Mouse (Mus musculus): ENCODE measurements around the gene Ttll8.

The Ttll8 gene

GRCm38 (mm10) chr15:88859206-88859970 is 94.8 kb downstream of the Ttll8 start:
- no peak for DNase-seq

- DNase-seq, result no peak
Observed at GRCm38 (mm10) chr15:88858707-88859106, 95.5 kb downstream of the Ttll8 start.

GRCm38 (mm10) chr15:88858141-88858541 is 96.1 kb downstream of the Ttll8 start:
- no peak for DNase-seq

- DNase-seq, result no peak
Observed at GRCm38 (mm10) chr15:88857361-88857760, 96.9 kb downstream of the Ttll8 start.

- DNase-seq, result no peak
Observed at GRCm38 (mm10) chr15:88856613-88857012, 97.6 kb downstream of the Ttll8 start.

GRCm38 (mm10) chr15:88855896-88856417 is 98.3 kb downstream of the Ttll8 start:
- no peak for DNase-seq

GRCm38 (mm10) chr15:88854969-88855830 is 99.0 kb downstream of the Ttll8 start:
- DNase-seq, result no peak

GRCm38 (mm10) chr15:88854119-88854968 is 99.9 kb downstream of the Ttll8 start:
- no peak for DNase-seq

- no peak for DNase-seq
Observed at GRCm38 (mm10) chr15:88853106-88853505, 101.1 kb downstream of the Ttll8 start.

GRCm38 (mm10) chr15:88851507-88852149 is 102.6 kb downstream of the Ttll8 start:
- no peak for DNase-seq

- DNase-seq, result no peak
Observed at GRCm38 (mm10) chr15:88851076-88851475, 103.1 kb downstream of the Ttll8 start.

GRCm38 (mm10) chr15:88850146-88850826 is 103.9 kb downstream of the Ttll8 start:
- peak; percentile 26 for DNase-seq

- no peak for DNase-seq
Observed at GRCm38 (mm10) chr15:88849621-88850020, 104.6 kb downstream of the Ttll8 start.

- no peak for DNase-seq
Observed at GRCm38 (mm10) chr15:88848661-88849060, 105.6 kb downstream of the Ttll8 start.

- DNase-seq, result no peak
Observed at GRCm38 (mm10) chr15:88844966-88845365, 109.3 kb downstream of the Ttll8 start.

- no peak for DNase-seq
Observed at GRCm38 (mm10) chr15:88843486-88844097, 110.6 kb downstream of the Ttll8 start.

- DNase-seq, result no peak
Observed at GRCm38 (mm10) chr15:88842300-88842673, 111.9 kb downstream of the Ttll8 start.

- DNase-seq, result no peak
Observed at GRCm38 (mm10) chr15:88841580-88842299, 112.5 kb downstream of the Ttll8 start.

- DNase-seq, result no peak
Observed at GRCm38 (mm10) chr15:88841160-88841559, 113.1 kb downstream of the Ttll8 start.
